In genomic region chr11:53132406-53133035, GRCm38 (mm10) we compare ENCODE assay signal across 8 mouse cellular contexts.
A peak's percentile ranks its signal among the peaks of the same experiment; 100 is the strongest.
DNase-seq lines count a peak whose midpoint lies in the region; ATAC-seq and TF ChIP-seq lines count a peak whose summit lies in the region.
"Had no signal": no experiment of that assay in that cellular context is flagged by ENCODE, and none has a peak within 500 bp of the region (broad histone marks: within the 10 kb centered on the region; RNA-seq: fewer than 3 reads in every experiment).

No protein-coding gene starts in this region.

- no peak for DNase-seq in lung, postnatal 0 days (ENCODE audit: low spot score)
- no peak for DNase-seq in lung, postnatal 25 days (ENCODE audit: low spot score)
- DNase-seq in forebrain, embryonic 14.5 days (ENCODE audit: low spot score) = peak; percentile 59
- DNase-seq in midbrain, embryonic 10.5 days (ENCODE audit: low spot score) = peak; percentile 20
- peak; percentile 77 for DNase-seq in thymus, postnatal 25 days
- no peak for DNase-seq in c-Kit-positive CD71-positive TER-119-positive erythroid progenitor cells, embryonic 14.5 days (ENCODE audit: low spot score)
- DNase-seq in cerebellum, adult 9-10 months = no peak
- DNase-seq: kidney, postnatal 36 days had no signal

- no peak for TF ChIP-seq EP300 in lung, postnatal 0 days (IDR thresholded peaks at IDR 0.05)

- H3K9me3 ChIP-seq in lung, postnatal 0 days (ENCODE audit: low read length) = no peaks in the 10 kb centered on the region
- H3K9me3 ChIP-seq in forebrain, embryonic 14.5 days (replicated peaks; ENCODE audit: control insufficient read depth, low read length) = no peaks in the 10 kb centered on the region
- H3K9me3 ChIP-seq in midbrain, embryonic 10.5 days (replicated peaks) = no peaks in the 10 kb centered on the region

- no peak for ATAC-seq in lung, postnatal 0 days
- ATAC-seq in forebrain, embryonic 14.5 days = peak; percentile 68

- no peak overlapping the region for H3K4me3 ChIP-seq in lung, postnatal 0 days (ENCODE audit: low read depth, low read length)
- H3K4me3 ChIP-seq in forebrain, embryonic 14.5 days (ENCODE audit: low read depth, low read length) = no peak overlapping the region
- peak overlapping the region; percentile 20; the same call in 1 of the 2 replicates for H3K4me3 ChIP-seq in midbrain, embryonic 10.5 days

- no peaks in the 10 kb centered on the region for H3K4me1 ChIP-seq in lung, postnatal 0 days (ENCODE audit: insufficient read depth, low read depth, low read length)
- H3K4me1 ChIP-seq in forebrain, embryonic 14.5 days (ENCODE audit: control insufficient read depth, insufficient read depth, low read length) = peaks cover 7% of the 10 kb centered on the region
- peaks cover 16% of the 10 kb centered on the region for H3K4me1 ChIP-seq in midbrain, embryonic 10.5 days

- H3K9ac ChIP-seq in lung, postnatal 0 days (replicated peaks; ENCODE audit: low read depth) = no peak overlapping the region
- H3K9ac ChIP-seq in forebrain, embryonic 14.5 days (ENCODE audit: low read length) = peak overlapping the region; percentile 29

- WGBS in lung, postnatal 0 days = 9% methylated on average over 23 of the region's 23 CpGs
- WGBS in forebrain, embryonic 14.5 days = 21% methylated on average over 23 of the region's 23 CpGs
- 51% methylated on average over 23 of the region's 23 CpGs for WGBS in midbrain, embryonic 10.5 days

- no peaks in the 10 kb centered on the region for H3K36me3 ChIP-seq in lung, postnatal 0 days (ENCODE audit: insufficient read depth, low read length)
- H3K36me3 ChIP-seq in forebrain, embryonic 14.5 days (ENCODE audit: control insufficient read depth, insufficient read depth, low read length) = no peaks in the 10 kb centered on the region
- no peaks in the 10 kb centered on the region for H3K36me3 ChIP-seq in midbrain, embryonic 10.5 days

- peak overlapping the region; percentile 35; the same call in 1 of the 2 replicates for H3K4me2 ChIP-seq in lung, postnatal 0 days (replicated peaks; ENCODE audit: low read depth, low read length)
- H3K4me2 ChIP-seq in forebrain, embryonic 14.5 days (ENCODE audit: low read length) = peak overlapping the region; percentile 46

- no peak overlapping the region for H3K27ac ChIP-seq in lung, postnatal 0 days (ENCODE audit: low read length)
- H3K27ac ChIP-seq in forebrain, embryonic 14.5 days (ENCODE audit: low read depth, low read length) = no peak overlapping the region
- H3K27ac ChIP-seq in midbrain, embryonic 10.5 days (replicated peaks) = peak overlapping the region; percentile 53

- no peaks in the 10 kb centered on the region for H3K27me3 ChIP-seq in lung, postnatal 0 days (replicated peaks; ENCODE audit: insufficient read depth, low read length)
- H3K27me3 ChIP-seq in forebrain, embryonic 14.5 days (replicated peaks; ENCODE audit: control insufficient read depth, insufficient read depth, low read length) = no peaks in the 10 kb centered on the region
- no peaks in the 10 kb centered on the region for H3K27me3 ChIP-seq in midbrain, embryonic 10.5 days (ENCODE audit: low read depth, poor library complexity, severe bottlenecking)

- no peak for TF ChIP-seq CTCF in lung, postnatal 0 days (IDR thresholded peaks at IDR 0.05)

Comparison
In these comparisons a context has a peak if more than half of its experiments do, and no peak if none do; other contexts are left out.
1. DNase-seq: peak in forebrain, embryonic 14.5 days (single experiment), midbrain, embryonic 10.5 days (single experiment) and thymus, postnatal 25 days (single experiment); none in lung, postnatal 0 days (single experiment), lung, postnatal 25 days (single experiment), c-Kit-positive CD71-positive TER-119-positive erythroid progenitor cells, embryonic 14.5 days (single experiment) and cerebellum, adult 9-10 months (single experiment).